Mouse (Mus musculus): ENCODE results near the gene Gm36210. TPM values are rescaled to one million over a fixed set of nuclear protein-coding genes. Genes with fewer than 3 reads are reported as not detected.

Gm36210 gene
- total and polyA plus RNA-seq, 3 experiments, result 0.15 to 0.97 TPM; not detected in 1

DNA sequence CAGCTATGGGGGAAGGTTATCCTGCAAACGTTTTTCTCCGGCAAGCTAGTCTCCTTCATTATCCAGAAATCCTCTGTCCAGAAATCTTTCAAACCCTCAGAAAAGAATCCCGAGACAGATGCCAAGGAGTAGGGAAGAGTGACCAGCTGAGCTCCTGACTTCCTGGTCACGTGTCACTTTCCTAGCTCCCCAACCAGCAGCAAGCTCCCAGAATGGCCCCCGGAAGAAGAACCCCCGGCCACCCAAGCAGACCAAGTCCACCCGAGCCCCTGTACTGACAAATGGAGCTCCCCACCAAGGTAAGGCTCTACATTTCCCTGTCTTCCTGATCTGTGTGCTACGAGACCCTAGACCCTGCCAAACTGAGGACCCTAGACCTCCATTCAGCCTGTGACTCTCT, 21.4 kb upstream of the Gm36210 start:
- Histone ChIP-seq H3K4me3 (ENCODE audit: control insufficient read depth in 1 of 2, insufficient read depth in 1 of 2, low read depth in 2 of 2, low read length in 2 of 2) (no peak overlapping the region), H3K9ac (ENCODE audit: control insufficient read depth, low read depth, low read length, poor library complexity, severe bottlenecking) (no peak overlapping the region), H3K27ac (ENCODE audit: control insufficient read depth, low read depth, low read length) (no peak overlapping the region), H3K36me3 (ENCODE audit: control insufficient read depth in 1 of 2, insufficient read depth in 2 of 2, low read length in 2 of 2) (no peaks in the 10 kb centered on the region), H3K27me3 (ENCODE audit: control insufficient read depth in 1 of 2, insufficient read depth in 2 of 2, low read length in 2 of 2) (peaks cover 0 to 2% of the 10 kb centered on the region in 2 experiments; a peak in 3 of 4 replicates), H3K79me2 (ENCODE audit: control insufficient read depth, insufficient read depth, low read length, poor library complexity) (no peaks in the 10 kb centered on the region), H3K4me1 (ENCODE audit: control insufficient read depth in 1 of 2, insufficient read depth in 2 of 2, low read length in 2 of 2) (no peaks in the 10 kb centered on the region), H3K9me3 (replicated peaks; ENCODE audit: insufficient read depth, low read length) (no peaks in the 10 kb centered on the region)
- no peak for DNase-seq (ENCODE audit: low read depth, low spot score)
- TF ChIP-seq ETS1 (IDR thresholded peaks at IDR 0.05; ENCODE audit: low read depth, low read length) (no peak), MAZ (IDR thresholded peaks at IDR 0.05; ENCODE audit: low read depth, low read length) (no peak), USF2 (IDR thresholded peaks at IDR 0.05; ENCODE audit: borderline replicate concordance in 1 of 2, insufficient read depth in 1 of 2, low read depth in 1 of 2, low read length in 2 of 2) (no peak), MXI1 (IDR thresholded peaks at IDR 0.05; ENCODE audit: low read depth, low read length) (no peak), TBP (IDR thresholded peaks at IDR 0.05; ENCODE audit: low read depth, low read length) (no peak)

DNA sequence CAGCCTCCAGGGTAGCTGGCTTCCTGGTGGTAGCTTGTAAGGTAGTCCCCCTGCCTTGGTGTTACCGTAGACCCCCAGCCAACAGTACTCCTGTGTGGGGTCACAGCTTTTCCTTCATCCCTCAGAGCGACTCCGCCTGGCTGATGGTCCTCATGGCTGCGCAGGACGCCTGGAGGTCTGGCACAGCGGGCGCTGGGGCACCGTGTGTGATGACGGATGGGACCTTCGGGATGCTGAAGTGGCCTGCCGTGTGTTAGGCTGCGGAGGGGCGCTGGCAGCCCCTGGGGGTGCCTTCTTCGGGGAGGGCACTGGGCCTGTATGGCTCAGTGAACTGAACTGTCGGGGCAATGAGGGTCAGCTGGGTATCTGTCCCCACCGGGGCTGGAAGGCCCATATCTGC, 20.5 kb upstream of the Gm36210 start:
- H3K4me3 ChIP-seq (ENCODE audit: control insufficient read depth in 1 of 2, insufficient read depth in 1 of 2, low read depth in 2 of 2, low read length in 2 of 2), result no peak overlapping the region
- no peaks in the 10 kb centered on the region for H3K4me1 ChIP-seq (ENCODE audit: control insufficient read depth in 1 of 2, insufficient read depth in 2 of 2, low read length in 2 of 2)
- no peak for TF ChIP-seq ETS1 (IDR thresholded peaks at IDR 0.05; ENCODE audit: low read depth, low read length)
- no peak for TF ChIP-seq E2F4 (IDR thresholded peaks at IDR 0.05; ENCODE audit: borderline replicate concordance, low read depth, low read length)
- TF ChIP-seq EP300 (IDR thresholded peaks at IDR 0.05; ENCODE audit: low read depth in 1 of 2, low read length in 2 of 2), result no peak
- no peak for TF ChIP-seq RAD21 (IDR thresholded peaks at IDR 0.05; ENCODE audit: low read depth, low read length)
- no peak for TF ChIP-seq TBP (IDR thresholded peaks at IDR 0.05; ENCODE audit: low read depth, low read length)
- no peak for TF ChIP-seq POLR2AphosphoS2 (IDR thresholded peaks at IDR 0.05; ENCODE audit: low read length)
- TF ChIP-seq NRF1 (IDR thresholded peaks at IDR 0.05; ENCODE audit: insufficient read depth, low read depth, low read length, poor library complexity, severe bottlenecking), result no peak
- no peak for TF ChIP-seq USF2 (IDR thresholded peaks at IDR 0.05; ENCODE audit: borderline replicate concordance in 1 of 2, insufficient read depth in 1 of 2, low read depth in 1 of 2, low read length in 2 of 2)
- TF ChIP-seq RCOR1 (IDR thresholded peaks at IDR 0.05; ENCODE audit: low read depth, low read length), result no peak
- no peak for TF ChIP-seq NELFE (IDR thresholded peaks at IDR 0.05; ENCODE audit: low read depth, low read length)
- TF ChIP-seq MAZ (IDR thresholded peaks at IDR 0.05; ENCODE audit: low read depth, low read length), result no peak
- TF ChIP-seq CHD1 (IDR thresholded peaks at IDR 0.05; ENCODE audit: low read depth, low read length), result no peak
- TF ChIP-seq MEF2A (IDR thresholded peaks at IDR 0.05; ENCODE audit: extremely low read depth, insufficient replicate concordance, low read depth, low read length, poor library complexity, severe bottlenecking), result no peak
- no peak for TF ChIP-seq HCFC1 (IDR thresholded peaks at IDR 0.05; ENCODE audit: low read depth, low read length)
- TF ChIP-seq TAL1 (IDR thresholded peaks at IDR 0.05; ENCODE audit: low read length), result no peak
- no peak for TF ChIP-seq MYB (IDR thresholded peaks at IDR 0.05; ENCODE audit: low read depth, low read length)
- TF ChIP-seq MXI1 (IDR thresholded peaks at IDR 0.05; ENCODE audit: low read depth, low read length), result no peak
- TF ChIP-seq ELF1 (IDR thresholded peaks at IDR 0.05; ENCODE audit: low read depth, low read length), result no peak
- TF ChIP-seq UBTF (IDR thresholded peaks at IDR 0.05; ENCODE audit: borderline replicate concordance, insufficient read depth, low read depth, low read length), result no peak
- TF ChIP-seq JUND (IDR thresholded peaks at IDR 0.05; ENCODE audit: low read depth, low read length), result no peak
- peaks cover 0 to 2% of the 10 kb centered on the region in 2 experiments; a peak in 3 of 4 replicates for H3K27me3 ChIP-seq (ENCODE audit: control insufficient read depth in 1 of 2, insufficient read depth in 2 of 2, low read length in 2 of 2)
- no peak overlapping the region for H3K9ac ChIP-seq (ENCODE audit: control insufficient read depth, low read depth, low read length, poor library complexity, severe bottlenecking)
- H3K79me2 ChIP-seq (ENCODE audit: control insufficient read depth, insufficient read depth, low read length, poor library complexity), result no peaks in the 10 kb centered on the region
- no peak for DNase-seq (ENCODE audit: low read depth, low spot score)
- no peaks in the 10 kb centered on the region for H3K36me3 ChIP-seq (ENCODE audit: control insufficient read depth in 1 of 2, insufficient read depth in 2 of 2, low read length in 2 of 2)
- no peak overlapping the region for H3K27ac ChIP-seq (ENCODE audit: control insufficient read depth, low read depth, low read length)
- no peaks in the 10 kb centered on the region for H3K9me3 ChIP-seq (replicated peaks; ENCODE audit: insufficient read depth, low read length)

Data from MEL (cell line).